Mouse (Mus musculus) erythroblast, embryonic 14.5 days (primary cell): Measurements from ENCODE around the gene Fam227a.

ENCODE experiments used
- GATA1 ChIP-seq: IDR thresholded peaks from 2 replicates; pipeline ENCODE4 v1.6.1; 2012; ENCODE audit warnings: low read length, inconsistent platforms, mixed read lengths
- TAL1 ChIP-seq: IDR thresholded peaks from 3 replicates; pipeline ENCODE4 v1.6.1; 2012; ENCODE audit warnings: low read length, inconsistent platforms, mixed read lengths

- no peak for TF ChIP-seq GATA1
- no peak for TF ChIP-seq TAL1
These were observed 13.3 kb downstream of the Fam227a start for GRCm38 (mm10) chr15:79645483-79645882.
